9 mouse cellular contexts compared by ENCODE assay signal in genomic region chr13:34156133-34156839, GRCm38 (mm10). TPM values are rescaled to one million over a fixed set of nuclear protein-coding genes. Genes with fewer than 3 reads are reported as not detected.
DNase-seq lines count a peak whose midpoint lies in the region; ATAC-seq and TF ChIP-seq lines count a peak whose summit lies in the region.
"Had no signal": no experiment of that assay in that cellular context is flagged by ENCODE, and none has a peak within 500 bp of the region (broad histone marks: within the 10 kb centered on the region; RNA-seq: fewer than 3 reads in every experiment).

No protein-coding gene starts in this region.

- H3K9me3 ChIP-seq in lung, postnatal 0 days (ENCODE audit: low read length), result no peaks in the 10 kb centered on the region
- H3K9me3 ChIP-seq in neural tube, embryonic 15.5 days (replicated peaks), result no peaks in the 10 kb centered on the region
- H3K9me3 ChIP-seq: neural tube, embryonic 12.5 days had no signal

- 54% methylated on average over 8 of the region's 8 CpGs for WGBS in lung, postnatal 0 days
- 57% methylated on average over 8 of the region's 8 CpGs for WGBS in neural tube, embryonic 15.5 days

- H3K4me3 ChIP-seq in lung, postnatal 0 days (ENCODE audit: low read depth, low read length), result no peak overlapping the region
- no peak overlapping the region for H3K4me3 ChIP-seq in neural tube, embryonic 15.5 days (replicated peaks)
- H3K4me3 ChIP-seq: neural tube, embryonic 12.5 days had no signal

- no peak for DNase-seq in cerebellum, adult 9-10 months
- peak; percentile 17 for DNase-seq in lung, postnatal 0 days (ENCODE audit: low spot score)
- DNase-seq in lung, postnatal 25 days (ENCODE audit: low spot score), result no peak

- H3K4me2 ChIP-seq in lung, postnatal 0 days (replicated peaks; ENCODE audit: low read depth, low read length), result no peak overlapping the region
- peak overlapping the region; percentile 11; the same call in 1 of the 2 replicates for H3K4me2 ChIP-seq in neural tube, embryonic 15.5 days
- H3K4me2 ChIP-seq: neural tube, embryonic 12.5 days had no signal

- H3K27ac ChIP-seq in lung, postnatal 0 days (ENCODE audit: low read length), result no peak overlapping the region
- peak overlapping the region; percentile 66 for H3K27ac ChIP-seq in neural tube, embryonic 15.5 days (replicated peaks)
- H3K27ac ChIP-seq: neural tube, embryonic 12.5 days had no signal

- no peaks in the 10 kb centered on the region for H3K36me3 ChIP-seq in lung, postnatal 0 days (ENCODE audit: insufficient read depth, low read length)
- H3K36me3 ChIP-seq in neural tube, embryonic 15.5 days, result no peaks in the 10 kb centered on the region
- H3K36me3 ChIP-seq: neural tube, embryonic 12.5 days had no signal

- H3K27me3 ChIP-seq in lung, postnatal 0 days (replicated peaks; ENCODE audit: insufficient read depth, low read length), result no peaks in the 10 kb centered on the region
- H3K27me3 ChIP-seq in neural tube, embryonic 15.5 days (replicated peaks), result no peaks in the 10 kb centered on the region
- H3K27me3 ChIP-seq: neural tube, embryonic 12.5 days had no signal

- TF ChIP-seq EP300 in lung, postnatal 0 days (IDR thresholded peaks at IDR 0.05), result no peak

- no peak overlapping the region for H3K9ac ChIP-seq in lung, postnatal 0 days (replicated peaks; ENCODE audit: low read depth)
- H3K9ac ChIP-seq in neural tube, embryonic 15.5 days (replicated peaks), result no peak overlapping the region; the same call in 1 of the 2 replicates
- H3K9ac ChIP-seq: neural tube, embryonic 12.5 days had no signal

- no peaks in the 10 kb centered on the region for H3K4me1 ChIP-seq in lung, postnatal 0 days (ENCODE audit: insufficient read depth, low read depth, low read length)
- H3K4me1 ChIP-seq in neural tube, embryonic 15.5 days, result peaks cover 18% of the 10 kb centered on the region

- TF ChIP-seq CTCF in lung, postnatal 0 days (IDR thresholded peaks at IDR 0.05), result no peak

- ATAC-seq in cerebellum, adult (ENCODE audit: insufficient number of reproducible peaks, low FRiP score, low TSS enrichment), result 0 out of 2 replicates have a peak, but pooled peaks have one; percentile 1
- ATAC-seq in lung, postnatal 0 days, result peak; percentile 44; the same call in 1 of the 2 replicates
- peak; percentile 47 for ATAC-seq in granulocyte monocyte progenitor cell, adult 5-6 weeks (replicated peaks; ENCODE audit: poor library complexity, severe bottlenecking)
- ATAC-seq in neural tube, embryonic 15.5 days (ENCODE audit: low FRiP score), result peak; percentile 48; the same call in 1 of the 2 replicates
- no peak for ATAC-seq in erythroid progenitor cell, adult 5-6 weeks (replicated peaks; ENCODE audit: low FRiP score, poor library complexity, severe bottlenecking)
- ATAC-seq in megakaryocyte, adult 5-6 weeks (ENCODE audit: poor library complexity, severe bottlenecking), result no peak

RNA-seq across cellular contexts. Expression of gene Psmg4, which starts 6.5 kb away (rescaled TPM):
- polyA plus RNA-seq in lung, postnatal 0 days (2015; fragmentation: Nextera tagmentation; extraction: Ambion mirVana), result 50.1 and 50.2 TPM in 2 replicates
- total RNA-seq in granulocyte monocyte progenitor cell, adult 5-6 weeks (2014; fragmentation: Nextera tagmentation), result 50.2 and 81.2 TPM in 2 replicates
- 181 and 240 TPM in 2 replicates for total RNA-seq in granulocyte monocyte progenitor cell, adult 5-6 weeks (2017)
- polyA plus RNA-seq in neural tube, embryonic 15.5 days (2015; fragmentation: Nextera tagmentation; extraction: Ambion mirVana), result 86.8 and 96.5 TPM in 2 replicates
- 3.8 and 10.5 TPM in 2 replicates for total RNA-seq in erythroid progenitor cell, adult 5-6 weeks (2015; ENCODE audit: low replicate concordance)
- 4.4 and 36.2 TPM in 2 replicates for total RNA-seq in erythroid progenitor cell, adult 5-6 weeks (2017; ENCODE audit: low replicate concordance)
- total RNA-seq in megakaryocyte, adult 5-6 weeks (2015), result 54.0 and 59.5 TPM in 2 replicates
- total RNA-seq in megakaryocyte, adult 5-6 weeks (2017), result 182 TPM in 2 replicates

RNA-seq across cellular contexts. Expression of gene Tubb2b, which starts 26.0 kb away (rescaled TPM):
- 6.0 and 7.5 TPM in 2 replicates for polyA plus RNA-seq in lung, postnatal 0 days (2015; fragmentation: Nextera tagmentation; extraction: Ambion mirVana)
- not detected in 2 replicates for total RNA-seq in granulocyte monocyte progenitor cell, adult 5-6 weeks (2014; fragmentation: Nextera tagmentation)
- not detected in 2 replicates for total RNA-seq in granulocyte monocyte progenitor cell, adult 5-6 weeks (2017)
- 777 and 1,015 TPM in 2 replicates for polyA plus RNA-seq in neural tube, embryonic 15.5 days (2015; fragmentation: Nextera tagmentation; extraction: Ambion mirVana)
- not detected in 2 replicates for total RNA-seq in erythroid progenitor cell, adult 5-6 weeks (2015; ENCODE audit: low replicate concordance)
- 1.4 TPM in 1 of 2 replicates, not detected in the other for total RNA-seq in erythroid progenitor cell, adult 5-6 weeks (2017; ENCODE audit: low replicate concordance)
- not detected in 2 replicates for total RNA-seq in megakaryocyte, adult 5-6 weeks (2015)
- total RNA-seq in megakaryocyte, adult 5-6 weeks (2017), result 0.15 and 0.53 TPM in 2 replicates

Comparison
In these comparisons a context has a peak if more than half of its experiments do, and no peak if none do; other contexts are left out.
1. ATAC-seq: peak in cerebellum, adult (single experiment), lung, postnatal 0 days (single experiment), granulocyte monocyte progenitor cell, adult 5-6 weeks (single experiment) and neural tube, embryonic 15.5 days (single experiment); none in erythroid progenitor cell, adult 5-6 weeks (single experiment) and megakaryocyte, adult 5-6 weeks (single experiment).